Mouse (Mus musculus) ES-Bruce4 (cell line): ENCODE results near the gene Krtap11-1. TPM values are rescaled to one million over a fixed set of nuclear protein-coding genes. Genes with fewer than 3 reads are reported as not detected.

Experiments used
- H3K27ac ChIP-seq: 2 replicates; pipeline ENCODE4 v1.5.1; 2012; ENCODE audit warnings: low read length, inconsistent platforms; ENCODE audit not compliant: insufficient read depth
- H3K27me3 ChIP-seq: 2 replicates; pipeline ENCODE4 v1.6.1; 2012; ENCODE audit warnings: mild to moderate bottlenecking, low read length, inconsistent platforms; ENCODE audit not compliant: control insufficient read depth, poor library complexity, insufficient read depth, severe bottlenecking
- H3K36me3 ChIP-seq: 2 replicates; pipeline ENCODE4 v1.6.1; 2012; ENCODE audit warnings: inconsistent platforms, mild to moderate bottlenecking, low read length, moderate library complexity; ENCODE audit not compliant: control insufficient read depth, poor library complexity, insufficient read depth, severe bottlenecking
- H3K4me1 ChIP-seq: one replicate; pipeline ENCODE4 v1.8.1; 2011; ENCODE audit warnings: low read length; ENCODE audit not compliant: control insufficient read depth, insufficient read depth
- H3K4me3 ChIP-seq: 2 replicates; pipeline ENCODE4 v1.5.1; 2011; ENCODE audit warnings: low read depth, mild to moderate bottlenecking, low read length
- H3K9ac ChIP-seq: 2 replicates; pipeline ENCODE4 v1.6.1; 2012; ENCODE audit warnings: low read depth, mild to moderate bottlenecking, inconsistent platforms; ENCODE audit not compliant: poor library complexity, severe bottlenecking
- H3K9me3 ChIP-seq: replicated peaks from 2 replicates; pipeline ENCODE4 v1.6.1; 2012; ENCODE audit warnings: mild to moderate bottlenecking, low read length, inconsistent platforms; ENCODE audit not compliant: control insufficient read depth, poor library complexity, insufficient read depth, severe bottlenecking
- CTCF ChIP-seq: IDR thresholded peaks from one replicate; pipeline ENCODE4 v1.8.1; 2011; ENCODE audit warnings: low read depth, low read length
- EP300 ChIP-seq: IDR thresholded peaks from 2 replicates; pipeline ENCODE4 v1.6.1; 2011; ENCODE audit warnings: low read depth, low read length; ENCODE audit not compliant: insufficient read depth
- POLR2A ChIP-seq: IDR thresholded peaks from one replicate; pipeline ENCODE4 v1.8.1; 2011; ENCODE audit warnings: low read length; ENCODE audit not compliant: insufficient read depth
- polyA plus RNA-seq: library from polyadenylated mRNA; stranded (reverse); fragments of >200 nt; gene quantifications from 2 replicates; pipeline ENCODE4 v1.2.4, GENCODE M21; 2011; ENCODE audit warnings: low read depth; ENCODE audit not compliant: missing spikeins, insufficient read depth, insufficient read length

Krtap11-1 gene
- polyA plus RNA-seq: not detected in 2 replicates

DNA sequence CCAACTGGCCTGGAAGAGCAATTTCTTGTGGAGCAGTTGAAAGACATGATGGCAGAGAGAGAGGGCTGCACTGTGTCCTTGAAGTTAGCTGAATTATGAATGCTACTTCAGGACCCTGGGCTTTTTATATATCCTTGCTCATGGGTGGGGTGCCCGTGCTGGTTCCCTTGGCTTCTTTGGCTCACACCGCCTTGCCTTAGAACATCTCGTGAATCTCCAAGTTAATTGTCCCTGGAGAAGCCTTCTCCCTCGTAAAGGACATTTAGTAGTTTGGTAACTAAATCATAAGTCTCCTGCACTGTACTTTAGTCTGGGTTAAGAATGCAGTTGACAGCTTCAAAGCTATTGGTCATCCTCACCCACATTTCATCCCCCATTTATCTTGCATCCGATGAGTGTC lies at the start of gene Krtap11-1:
Gene Krtap11-1, minus strand, starts transcription at position 101 of the 400 bp plus-strand sequence.
- H3K4me1 ChIP-seq: no peaks in the 10 kb centered on the region
- no peaks in the 10 kb centered on the region for H3K9me3 ChIP-seq
- TF ChIP-seq POLR2A: no peak
- TF ChIP-seq CTCF: no peak
- no peak for TF ChIP-seq EP300
- H3K9ac ChIP-seq: no peak within 1 kb of the TSS
- H3K27ac ChIP-seq: no peak within 1 kb of the TSS
- no peaks in the 10 kb centered on the region for H3K36me3 ChIP-seq
- no peak within 1 kb of the TSS for H3K4me3 ChIP-seq
- no peaks in the 10 kb centered on the region for H3K27me3 ChIP-seq

DNA sequence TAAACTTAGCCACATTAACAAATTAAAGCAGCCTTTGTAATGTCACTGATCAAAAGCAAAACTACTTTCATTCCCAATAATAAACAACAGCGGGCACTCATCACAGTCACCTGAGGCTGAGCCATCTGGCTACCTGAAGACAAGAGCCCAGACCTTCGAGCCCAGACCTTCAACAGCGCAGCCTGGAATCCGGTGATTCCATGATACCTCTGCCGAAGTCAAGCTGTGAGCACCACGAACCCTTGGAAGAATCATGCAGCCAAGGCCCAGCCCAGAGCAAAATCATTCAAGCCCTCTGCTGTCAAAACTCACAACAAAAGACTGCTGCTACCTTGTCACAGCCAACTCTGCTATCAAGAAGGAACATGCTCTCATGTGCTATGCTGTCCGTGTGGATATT lies 47.2 kb upstream of the Krtap11-1 start:
- H3K4me1 ChIP-seq: no peaks in the 10 kb centered on the region
- no peak overlapping the region for H3K9ac ChIP-seq
- H3K27me3 ChIP-seq: no peaks in the 10 kb centered on the region; the same call in 1 of the 2 replicates
- no peak for TF ChIP-seq CTCF
- TF ChIP-seq POLR2A: no peak
- TF ChIP-seq EP300: no peak
- H3K4me3 ChIP-seq: no peak overlapping the region
- no peaks in the 10 kb centered on the region for H3K36me3 ChIP-seq
- H3K27ac ChIP-seq: no peak overlapping the region
- no peaks in the 10 kb centered on the region for H3K9me3 ChIP-seq

DNA sequence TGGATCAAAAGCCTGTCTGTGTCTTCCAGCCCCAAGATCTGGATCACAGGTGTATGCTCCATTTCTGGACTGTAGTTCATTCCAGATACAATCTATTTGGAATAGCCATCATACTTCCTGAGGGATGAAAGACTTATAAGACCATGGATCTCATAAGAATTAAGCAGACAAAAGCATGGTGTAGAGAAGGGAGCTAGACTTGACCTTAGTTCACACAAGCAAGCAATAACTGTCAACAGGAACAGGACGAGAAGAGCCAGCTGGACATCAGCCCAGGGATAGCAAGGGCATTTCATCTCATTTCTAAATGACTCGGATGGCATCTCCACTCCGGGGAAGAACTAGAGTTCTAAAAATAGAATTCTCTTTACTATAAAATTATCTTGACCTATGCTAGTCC lies 46.3 kb upstream of the Krtap11-1 start:
- H3K4me1 ChIP-seq: no peaks in the 10 kb centered on the region
- H3K4me3 ChIP-seq: no peak overlapping the region
- no peaks in the 10 kb centered on the region for H3K9me3 ChIP-seq
- H3K27ac ChIP-seq: no peak overlapping the region
- no peaks in the 10 kb centered on the region; the same call in 1 of the 2 replicates for H3K27me3 ChIP-seq
- H3K36me3 ChIP-seq: no peaks in the 10 kb centered on the region
- H3K9ac ChIP-seq: no peak overlapping the region
- TF ChIP-seq CTCF: no peak
- TF ChIP-seq POLR2A: no peak
- TF ChIP-seq EP300: no peak

DNA sequence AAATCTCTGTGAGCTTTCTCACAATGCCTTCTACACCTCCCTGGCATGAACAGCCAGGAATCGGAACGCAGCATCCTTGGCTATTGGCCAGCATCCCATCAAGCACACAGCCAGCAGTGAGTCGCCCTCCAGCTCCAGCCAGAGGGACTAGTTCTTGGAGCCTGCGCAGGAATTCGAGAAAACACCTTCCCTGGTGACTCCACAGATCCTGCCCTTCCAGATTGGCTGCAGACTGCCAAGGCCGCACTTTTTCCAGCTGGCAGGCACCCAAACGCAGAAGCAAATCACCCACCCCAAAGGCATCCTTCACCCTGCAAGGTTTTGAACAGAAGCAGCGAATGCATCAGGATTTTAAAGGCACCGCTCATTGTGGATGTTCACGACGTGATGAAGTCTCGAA lies 42.7 kb upstream of the Krtap11-1 start:
- H3K36me3 ChIP-seq: no peaks in the 10 kb centered on the region
- H3K4me1 ChIP-seq: no peaks in the 10 kb centered on the region
- no peaks in the 10 kb centered on the region for H3K9me3 ChIP-seq
- no peak overlapping the region for H3K9ac ChIP-seq
- no peaks in the 10 kb centered on the region for H3K27me3 ChIP-seq
- TF ChIP-seq EP300 (no peak), CTCF (no peak), POLR2A (no peak)
- H3K27ac ChIP-seq: no peak overlapping the region
- H3K4me3 ChIP-seq: no peak overlapping the region

DNA sequence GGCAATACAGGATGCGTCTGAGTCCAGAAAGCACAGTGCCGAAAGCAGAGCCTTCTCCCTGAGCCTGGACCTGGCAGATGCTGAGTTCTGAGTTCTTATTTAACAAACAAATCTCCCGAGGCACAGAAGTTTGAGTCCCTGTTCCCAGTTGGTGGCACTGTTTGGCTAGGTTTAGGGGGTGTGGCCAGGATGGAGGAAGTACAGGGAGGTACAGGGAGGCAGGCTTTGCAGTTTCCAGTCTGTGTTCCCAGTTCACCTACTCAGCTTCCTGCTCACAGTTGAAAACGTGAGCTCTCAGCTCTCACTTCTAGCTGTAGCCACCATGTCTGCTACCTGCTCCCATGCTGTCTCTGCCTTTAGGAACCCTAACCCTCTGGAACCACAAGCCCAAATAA lies 37.8 kb upstream of the Krtap11-1 start:
- Histone ChIP-seq H3K9me3 (no peaks in the 10 kb centered on the region), H3K27me3 (no peaks in the 10 kb centered on the region), H3K4me3 (no peak overlapping the region), H3K4me1 (no peaks in the 10 kb centered on the region), H3K9ac (no peak overlapping the region), H3K27ac (no peak overlapping the region), H3K36me3 (no peaks in the 10 kb centered on the region)
- no peak for TF ChIP-seq CTCF
- no peak for TF ChIP-seq EP300
- no peak for TF ChIP-seq POLR2A

DNA sequence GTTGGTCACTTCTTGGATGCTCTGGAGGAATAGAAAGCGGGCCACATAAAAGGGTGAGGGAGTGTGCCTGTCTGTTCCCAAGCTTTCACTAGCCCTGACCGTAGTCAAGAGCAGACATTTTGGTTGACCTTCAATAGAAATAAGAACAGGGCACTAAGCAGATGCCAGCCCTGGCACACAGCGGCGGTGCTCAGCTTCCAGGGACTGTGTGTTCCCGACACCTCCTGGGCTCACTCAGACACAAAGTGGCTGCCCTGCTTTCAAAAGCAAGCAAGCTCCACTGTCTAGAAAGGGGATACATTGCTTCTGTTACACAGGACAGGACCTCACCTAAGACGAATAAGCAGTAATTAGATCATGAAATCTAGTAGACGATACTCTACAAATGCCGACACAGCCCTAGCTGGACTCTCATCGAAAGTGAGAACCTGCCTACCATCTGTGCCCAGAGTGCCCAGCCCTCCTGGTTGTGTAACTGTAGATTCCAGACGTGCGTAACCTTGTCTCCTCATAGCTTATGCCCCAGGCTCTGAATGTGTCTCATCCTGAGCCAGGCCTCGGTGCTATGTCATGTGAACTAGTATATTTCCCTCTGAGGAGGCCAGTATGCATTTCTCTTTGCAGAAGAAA lies 37.3 kb upstream of the Krtap11-1 start:
- H3K27ac ChIP-seq: no peak overlapping the region
- H3K4me3 ChIP-seq: no peak overlapping the region
- no peaks in the 10 kb centered on the region for H3K27me3 ChIP-seq
- H3K36me3 ChIP-seq: no peaks in the 10 kb centered on the region
- no peaks in the 10 kb centered on the region for H3K4me1 ChIP-seq
- no peaks in the 10 kb centered on the region for H3K9me3 ChIP-seq
- TF ChIP-seq CTCF (no peak), EP300 (no peak), POLR2A (no peak)
- H3K9ac ChIP-seq: no peak overlapping the region
